Mouse (Mus musculus): ENCODE data around the gene Slc17a3. TPM values are rescaled to one million over a fixed set of nuclear protein-coding genes. Genes with fewer than 3 reads are reported as not detected.
A peak's percentile ranks its signal among the peaks of the same experiment; 100 is the strongest.

Gene Slc17a3
- not detected in 2 replicates for total RNA-seq (2017)

DNA sequence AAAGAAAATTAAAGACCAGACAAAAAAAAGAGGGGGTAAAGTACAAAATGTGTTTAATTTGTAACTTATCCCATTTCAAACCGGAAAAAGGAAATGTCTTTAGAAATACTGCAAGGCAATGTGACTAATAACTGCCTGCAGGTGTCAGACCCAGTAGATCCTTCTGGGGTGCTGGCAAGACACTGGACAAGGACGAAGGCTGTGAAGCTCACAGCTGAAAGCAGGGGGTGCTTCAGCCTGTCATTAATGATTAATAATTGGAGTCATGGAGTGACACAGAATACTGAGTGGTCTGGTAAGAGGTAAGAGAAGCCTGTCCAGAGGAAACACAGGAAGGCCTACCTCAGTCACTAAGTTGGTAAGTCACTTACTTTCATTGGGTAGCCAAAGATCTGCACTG, at the start of gene Slc17a3:
Gene Slc17a3 (plus strand): TSS at position 127 of the 400 bp plus-strand sequence.
- no peak for ATAC-seq (replicated peaks in 1 of 2; ENCODE audit: insufficient read depth in 1 of 2, low FRiP score in 2 of 2, low TSS enrichment in 1 of 2, low read depth in 1 of 2, poor library complexity in 2 of 2, severe bottlenecking in 2 of 2)

GRCm38 (mm10) chr13:23792520-23792919, 46.7 kb upstream of the Slc17a3 start:
- ATAC-seq (replicated peaks in 1 of 2; ENCODE audit: insufficient read depth in 1 of 2, low FRiP score in 2 of 2, low TSS enrichment in 1 of 2, low read depth in 1 of 2, poor library complexity in 2 of 2, severe bottlenecking in 2 of 2), result peak; percentile 64 to 67; a peak in 3 of 4 replicates

- peak; percentile 92 to 94 for ATAC-seq (replicated peaks in 1 of 2; ENCODE audit: insufficient read depth in 1 of 2, low FRiP score in 2 of 2, low TSS enrichment in 1 of 2, low read depth in 1 of 2, poor library complexity in 2 of 2, severe bottlenecking in 2 of 2)
These were observed 39.8 kb upstream of the Slc17a3 start for GRCm38 (mm10) chr13:23799405-23799804.

DNA sequence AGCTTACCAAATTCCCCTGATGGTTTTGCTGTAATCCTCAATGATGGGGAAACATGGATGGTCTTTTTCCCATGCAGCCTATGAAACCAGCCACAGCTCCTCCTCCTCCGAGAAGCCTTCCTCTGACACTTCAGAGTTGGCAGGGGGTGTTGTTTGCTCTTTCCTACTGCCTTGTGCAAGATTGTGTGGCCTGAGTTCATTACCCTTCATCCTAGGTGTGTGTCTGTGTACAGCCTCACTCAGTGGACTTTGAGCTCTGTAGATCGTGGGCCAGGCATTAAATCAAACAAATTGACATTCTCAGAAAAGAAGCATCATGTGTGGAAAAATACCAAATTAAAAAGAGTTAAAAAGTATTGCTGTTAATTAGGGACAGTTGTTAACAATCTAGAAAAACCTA, 34.7 kb upstream of the Slc17a3 start:
- no peak for ATAC-seq (replicated peaks in 1 of 2; ENCODE audit: insufficient read depth in 1 of 2, low FRiP score in 2 of 2, low TSS enrichment in 1 of 2, low read depth in 1 of 2, poor library complexity in 2 of 2, severe bottlenecking in 2 of 2)

- ATAC-seq (replicated peaks in 1 of 2; ENCODE audit: insufficient read depth in 1 of 2, low FRiP score in 2 of 2, low TSS enrichment in 1 of 2, low read depth in 1 of 2, poor library complexity in 2 of 2, severe bottlenecking in 2 of 2), result no peak
These were observed 32.7 kb upstream of the Slc17a3 start, which contains the start of gene Slc17a2 for GRCm38 (mm10) chr13:23806422-23807052. Gene Slc17a2 (plus strand): TSS chr13:23806993.

DNA sequence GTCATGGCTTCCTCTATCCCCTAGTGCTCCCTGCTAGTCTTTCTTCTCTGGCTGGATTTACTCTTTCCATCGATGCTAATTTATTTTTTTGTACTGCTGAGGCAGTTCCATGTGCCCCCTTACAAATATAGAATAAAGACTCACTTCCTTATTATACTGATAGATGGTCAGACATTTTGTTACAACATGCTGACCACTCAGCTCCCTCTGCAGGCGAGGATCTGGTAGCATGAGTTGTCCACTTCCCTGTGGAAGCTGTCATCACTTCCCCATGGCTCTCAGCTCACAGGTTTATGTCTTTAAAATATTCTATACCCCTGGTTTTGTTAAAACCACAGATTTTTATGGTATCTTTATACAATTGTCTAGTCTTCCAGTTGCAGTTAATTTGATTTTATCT, 23.1 kb upstream of the Slc17a3 start:
- ATAC-seq (replicated peaks in 1 of 2; ENCODE audit: insufficient read depth in 1 of 2, low FRiP score in 2 of 2, low TSS enrichment in 1 of 2, low read depth in 1 of 2, poor library complexity in 2 of 2, severe bottlenecking in 2 of 2), result no peak; a peak in 2 of 4 replicates

GRCm38 (mm10) chr13:23820179-23820940, 18.9 kb upstream of the Slc17a3 start:
- ATAC-seq (replicated peaks in 1 of 2; ENCODE audit: insufficient read depth in 1 of 2, low FRiP score in 2 of 2, low TSS enrichment in 1 of 2, low read depth in 1 of 2, poor library complexity in 2 of 2, severe bottlenecking in 2 of 2), result no peak

GRCm38 (mm10) chr13:23822213-23822612, 17.0 kb upstream of the Slc17a3 start:
- no peak for ATAC-seq (replicated peaks in 1 of 2; ENCODE audit: insufficient read depth in 1 of 2, low FRiP score in 2 of 2, low TSS enrichment in 1 of 2, low read depth in 1 of 2, poor library complexity in 2 of 2, severe bottlenecking in 2 of 2)

DNA sequence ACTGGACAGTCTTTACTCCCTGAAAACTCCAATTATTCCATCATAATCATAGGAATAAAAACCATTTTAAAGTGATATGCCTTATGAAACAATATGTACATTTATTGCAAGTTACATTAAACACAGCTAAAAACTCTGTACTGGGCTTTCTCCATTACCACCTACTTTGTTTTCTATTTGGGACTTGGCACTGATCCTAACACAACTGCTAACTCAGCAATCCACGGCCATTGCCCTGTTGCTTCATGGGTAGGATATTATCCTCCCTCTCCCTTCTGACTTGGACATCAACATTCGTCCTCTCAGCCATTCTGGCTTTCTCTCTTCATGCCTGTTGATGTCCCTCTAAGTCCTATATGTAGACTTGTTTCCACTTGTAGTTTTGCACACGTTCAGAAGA, 12.6 kb upstream of the Slc17a3 start:
- no peak for ATAC-seq (replicated peaks in 1 of 2; ENCODE audit: insufficient read depth in 1 of 2, low FRiP score in 2 of 2, low TSS enrichment in 1 of 2, low read depth in 1 of 2, poor library complexity in 2 of 2, severe bottlenecking in 2 of 2)

DNA sequence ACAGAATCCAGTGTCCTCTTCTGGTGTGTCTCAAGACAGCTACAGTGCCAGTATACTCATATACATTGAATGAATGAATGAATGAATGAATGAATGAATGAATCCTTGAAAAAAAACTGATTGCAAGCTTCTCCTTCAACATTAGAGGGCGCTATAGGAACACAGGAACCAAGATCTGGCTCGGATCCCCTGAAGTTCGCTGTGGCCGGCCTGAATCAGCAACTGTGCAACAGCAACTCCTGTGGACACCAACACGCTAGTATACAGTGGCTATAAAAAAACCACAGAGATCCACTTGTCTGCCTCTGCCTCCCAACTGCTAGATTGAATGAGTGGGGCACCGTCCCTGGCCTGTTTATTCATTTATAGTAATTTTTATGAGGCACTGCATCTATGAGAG, 6.2 kb upstream of the Slc17a3 start:
- peak; percentile 56 to 73; a peak in 2 of 4 replicates for ATAC-seq (replicated peaks in 1 of 2; ENCODE audit: insufficient read depth in 1 of 2, low FRiP score in 2 of 2, low TSS enrichment in 1 of 2, low read depth in 1 of 2, poor library complexity in 2 of 2, severe bottlenecking in 2 of 2)

- no peak for ATAC-seq (replicated peaks in 1 of 2; ENCODE audit: insufficient read depth in 1 of 2, low FRiP score in 2 of 2, low TSS enrichment in 1 of 2, low read depth in 1 of 2, poor library complexity in 2 of 2, severe bottlenecking in 2 of 2)
These were observed 4.4 kb upstream of the Slc17a3 start for GRCm38 (mm10) chr13:23834836-23835235.

DNA sequence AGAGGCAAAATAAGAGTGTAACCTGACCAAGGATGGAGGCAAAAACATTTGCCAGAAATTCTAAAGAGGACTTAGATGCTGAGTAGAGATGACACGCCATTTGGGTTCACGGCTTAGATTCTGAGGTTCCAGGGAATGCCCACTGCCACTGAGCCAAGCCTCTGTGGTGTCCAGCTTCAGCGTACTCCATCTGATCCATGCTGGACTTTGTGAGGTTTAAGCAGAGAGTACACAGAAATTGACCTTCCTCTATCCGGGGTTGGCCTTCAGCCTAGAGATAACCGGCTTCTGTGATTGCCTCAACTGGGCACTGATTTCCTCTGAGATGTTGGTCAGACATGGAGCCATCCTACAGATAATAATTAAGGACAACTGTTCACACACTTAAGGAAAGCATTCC, 2.6 kb upstream of the Slc17a3 start:
- no peak for ATAC-seq (replicated peaks in 1 of 2; ENCODE audit: insufficient read depth in 1 of 2, low FRiP score in 2 of 2, low TSS enrichment in 1 of 2, low read depth in 1 of 2, poor library complexity in 2 of 2, severe bottlenecking in 2 of 2)

DNA sequence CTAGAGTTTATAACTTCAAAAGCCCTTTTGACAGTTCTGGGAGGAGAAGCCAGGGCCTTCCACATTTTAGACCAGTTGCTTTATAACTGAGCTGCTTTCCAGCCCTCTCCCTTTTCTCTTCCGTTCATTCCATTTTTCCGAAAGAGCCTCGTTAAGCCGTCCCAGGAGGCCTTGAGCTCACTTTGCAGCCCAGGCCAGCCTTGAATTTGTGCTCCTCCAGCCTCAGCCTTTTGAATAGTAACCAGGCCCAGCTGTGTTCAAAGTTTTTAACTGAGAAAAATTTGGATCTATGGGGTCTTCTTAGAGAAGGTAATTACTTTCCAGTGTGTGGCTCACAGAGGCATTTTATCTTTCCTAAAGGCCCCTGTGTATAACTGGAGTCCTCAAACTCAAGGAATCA, 6.6 kb downstream of the Slc17a3 start:
- ATAC-seq (replicated peaks in 1 of 2; ENCODE audit: insufficient read depth in 1 of 2, low FRiP score in 2 of 2, low TSS enrichment in 1 of 2, low read depth in 1 of 2, poor library complexity in 2 of 2, severe bottlenecking in 2 of 2), result no peak

- ATAC-seq (replicated peaks in 1 of 2; ENCODE audit: insufficient read depth in 1 of 2, low FRiP score in 2 of 2, low TSS enrichment in 1 of 2, low read depth in 1 of 2, poor library complexity in 2 of 2, severe bottlenecking in 2 of 2), result no peak
These were observed 10.1 kb downstream of the Slc17a3 start for GRCm38 (mm10) chr13:23849299-23849698.

DNA sequence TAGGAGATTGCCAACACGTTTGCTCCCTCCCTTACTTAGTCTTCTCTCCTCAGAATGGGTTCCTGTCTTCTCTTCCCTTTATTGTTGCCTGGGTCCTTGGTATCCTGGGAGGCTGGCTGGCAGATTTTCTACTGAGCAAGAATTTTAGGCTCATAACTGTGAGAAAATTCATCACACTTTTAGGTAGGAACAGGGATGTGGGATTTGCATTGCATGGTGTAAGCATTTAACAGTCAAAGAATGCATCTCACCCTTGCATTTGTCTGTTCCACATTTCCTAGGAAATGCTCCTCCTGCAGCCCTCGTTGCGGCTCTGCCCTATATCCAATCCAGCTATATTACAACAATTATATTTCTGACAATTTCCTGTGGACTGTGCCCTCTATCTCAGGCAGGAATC, 17.2 kb downstream of the Slc17a3 start:
- ATAC-seq (replicated peaks in 1 of 2; ENCODE audit: insufficient read depth in 1 of 2, low FRiP score in 2 of 2, low TSS enrichment in 1 of 2, low read depth in 1 of 2, poor library complexity in 2 of 2, severe bottlenecking in 2 of 2), result no peak

DNA sequence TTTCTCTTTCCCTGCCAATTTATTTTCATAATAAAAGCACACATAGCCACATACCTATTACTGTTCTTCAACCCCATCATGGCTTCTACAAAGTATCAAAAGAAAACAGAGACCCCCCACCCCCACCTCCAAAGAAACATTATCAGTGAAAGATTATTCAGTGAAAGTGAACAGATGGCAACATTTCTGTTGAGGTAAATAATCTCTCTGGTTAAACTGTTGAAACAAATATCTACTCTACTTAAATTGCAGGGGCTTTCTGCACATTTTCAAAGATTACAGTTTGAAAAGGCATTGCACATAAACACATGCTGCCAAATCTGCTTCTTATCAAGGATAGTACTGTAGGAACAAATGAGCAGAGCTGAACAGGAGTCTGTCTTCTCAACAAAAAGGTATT, 22.6 kb downstream of the Slc17a3 start:
- no peak for ATAC-seq (replicated peaks in 1 of 2; ENCODE audit: insufficient read depth in 1 of 2, low FRiP score in 2 of 2, low TSS enrichment in 1 of 2, low read depth in 1 of 2, poor library complexity in 2 of 2, severe bottlenecking in 2 of 2)

- no peak for ATAC-seq (replicated peaks in 1 of 2; ENCODE audit: insufficient read depth in 1 of 2, low FRiP score in 2 of 2, low TSS enrichment in 1 of 2, low read depth in 1 of 2, poor library complexity in 2 of 2, severe bottlenecking in 2 of 2)
These were observed 25.5 kb downstream of the Slc17a3 start for GRCm38 (mm10) chr13:23864711-23865110.

GRCm38 (mm10) chr13:23866086-23866710, 27.0 kb downstream of the Slc17a3 start:
- ATAC-seq (replicated peaks in 1 of 2; ENCODE audit: insufficient read depth in 1 of 2, low FRiP score in 2 of 2, low TSS enrichment in 1 of 2, low read depth in 1 of 2, poor library complexity in 2 of 2, severe bottlenecking in 2 of 2), result no peak
